Mouse (Mus musculus) kidney, embryonic 16.5 days (tissue): ENCODE measurements at regions not wholly inside any gene's neighbourhood (a gene's known extent, or its start where the extent isn't known, plus 50 kb on each side); places are given as distances from the start of the nearest gene placed in this dataset.

Experiments used
- ATAC-seq: fragments of 200-750 bp; cut with Nextera tagmentation; 2 replicates; pipeline ENCODE4 v1.8.0; 2017; ENCODE audit warnings: moderate TSS enrichment; ENCODE audit not compliant: low FRiP score, low TSS enrichment
- H3K27ac ChIP-seq: fragments of 300-500 bp; sonication (generic); 2 replicates; pipeline ENCODE4 v1.5.1; 2014; ENCODE audit warnings: low read length
- H3K27me3 ChIP-seq: fragments of 300-500 bp; sonication (generic); 2 replicates; pipeline ENCODE4 v1.6.1; 2014; ENCODE audit warnings: low read length, control low read depth, mixed read lengths; ENCODE audit not compliant: insufficient read depth
- H3K36me3 ChIP-seq: fragments of 300-500 bp; sonication (generic); 2 replicates; pipeline ENCODE4 v1.6.1; 2014; ENCODE audit warnings: low read length, control low read depth, mixed read lengths; ENCODE audit not compliant: insufficient read depth
- H3K4me1 ChIP-seq: fragments of 300-500 bp; sonication (generic); 2 replicates; pipeline ENCODE4 v1.6.1; 2014; ENCODE audit warnings: low read length, control low read depth, mixed read lengths; ENCODE audit not compliant: insufficient read depth
- H3K4me2 ChIP-seq: fragments of 300-500 bp; sonication (generic); replicated peaks from 2 replicates; pipeline ENCODE4 v1.6.1; 2014; ENCODE audit warnings: low read depth, low read length
- H3K4me3 ChIP-seq: fragments of 300-500 bp; sonication (generic); 2 replicates; pipeline ENCODE4 v1.5.1; 2014; ENCODE audit warnings: mild to moderate bottlenecking, low read length
- H3K9ac ChIP-seq: fragments of 300-500 bp; sonication (generic); replicated peaks from 2 replicates; pipeline ENCODE4 v1.6.1; 2014; ENCODE audit warnings: low read length
- H3K9me3 ChIP-seq: fragments of 300-500 bp; sonication (generic); 2 replicates; pipeline ENCODE4 v1.6.1; 2016; ENCODE audit warnings: low read length, control low read depth
- WGBS: fragments of 180-500 bp; shearing (Covaris S2); extraction: QIAGEN DNeasy Blood & Tissue Kit; methylation state at CpG from one replicate; pipeline ENCODE4 v1.1.7; 2014; 5-methylcytosine and 5-hydroxymethylcytosine counted together

- H3K9me3 ChIP-seq: peaks cover 4% of the 10 kb centered on the region; the same call in 1 of the 2 replicates
- 33% methylated on average over 8 of the region's 8 CpGs for WGBS
- peaks cover 7% of the 10 kb centered on the region; the same call in 1 of the 2 replicates for H3K4me1 ChIP-seq
- no peaks in the 10 kb centered on the region for H3K36me3 ChIP-seq
- no peak overlapping the region for H3K9ac ChIP-seq
- H3K27ac ChIP-seq: peak overlapping the region; percentile 45; the same call in 1 of the 2 replicates
- H3K27me3 ChIP-seq: no peaks in the 10 kb centered on the region
- no peak overlapping the region for H3K4me3 ChIP-seq
- H3K4me2 ChIP-seq: 0 out of 2 replicates have a peak overlapping the region, but pooled peaks have one; percentile 14
- ATAC-seq: peak; percentile 63; the same call in 1 of the 2 replicates
Measured at GRCm38 (mm10) chr14:106364767-106365623, 259.0 kb downstream of the Trim52 start.

GRCm38 (mm10) chr14:106365624-106366118 is 259.7 kb downstream of the Trim52 start:
- no peak overlapping the region for H3K4me3 ChIP-seq
- H3K27ac ChIP-seq: no peak overlapping the region
- H3K4me1 ChIP-seq: peaks cover 7% of the 10 kb centered on the region; the same call in 1 of the 2 replicates
- 42% methylated on average over 3 of the region's 3 CpGs for WGBS
- no peaks in the 10 kb centered on the region for H3K27me3 ChIP-seq
- no peak overlapping the region for H3K9ac ChIP-seq
- H3K36me3 ChIP-seq: no peaks in the 10 kb centered on the region
- no peak for ATAC-seq
- no peak overlapping the region for H3K4me2 ChIP-seq
- H3K9me3 ChIP-seq: no peaks in the 10 kb centered on the region

- Histone ChIP-seq H3K9me3 (no peaks in the 10 kb centered on the region), H3K9ac (no peak overlapping the region), H3K4me2 (no peak overlapping the region), H3K4me3 (no peak overlapping the region), H3K4me1 (no peaks in the 10 kb centered on the region), H3K27ac (no peak overlapping the region), H3K36me3 (no peaks in the 10 kb centered on the region), H3K27me3 (no peaks in the 10 kb centered on the region)
- WGBS: 32% methylated on average over 1 of the region's 1 CpGs
- ATAC-seq: peak; percentile 31; the same call in 1 of the 2 replicates
Measured at GRCm38 (mm10) chr14:106373451-106373850, 267.5 kb downstream of the Trim52 start.

- Histone ChIP-seq H3K4me3 (no peak overlapping the region), H3K36me3 (no peaks in the 10 kb centered on the region), H3K9ac (no peak overlapping the region), H3K4me1 (0 out of 2 replicates have a peak, but pooled peaks cover 3% of the 10 kb centered on the region), H3K27ac (no peak overlapping the region), H3K27me3 (no peaks in the 10 kb centered on the region), H3K9me3 (no peaks in the 10 kb centered on the region), H3K4me2 (no peak overlapping the region)
- ATAC-seq: peak; percentile 27; the same call in 1 of the 2 replicates
- 60% methylated on average over 4 of the region's 4 CpGs for WGBS
Measured at GRCm38 (mm10) chr14:106379645-106380044, 273.6 kb downstream of the Trim52 start.

- Histone ChIP-seq H3K4me3 (no peak overlapping the region), H3K9me3 (0 out of 2 replicates have a peak, but pooled peaks cover 3% of the 10 kb centered on the region), H3K27me3 (no peaks in the 10 kb centered on the region), H3K36me3 (no peaks in the 10 kb centered on the region), H3K9ac (no peak overlapping the region), H3K4me1 (no peaks in the 10 kb centered on the region), H3K4me2 (no peak overlapping the region), H3K27ac (no peak overlapping the region)
- no peak for ATAC-seq
- WGBS: 77% methylated on average over 3 of the region's 3 CpGs
Measured at GRCm38 (mm10) chr14:106387671-106388070, 281.7 kb downstream of the Trim52 start.

- 68% methylated on average over 9 of the region's 9 CpGs for WGBS
- Histone ChIP-seq H3K4me3 (no peak overlapping the region), H3K4me2 (no peak overlapping the region), H3K9ac (no peak overlapping the region), H3K27ac (no peak overlapping the region), H3K9me3 (0 out of 2 replicates have a peak, but pooled peaks cover 3% of the 10 kb centered on the region), H3K36me3 (no peaks in the 10 kb centered on the region), H3K4me1 (no peaks in the 10 kb centered on the region), H3K27me3 (no peaks in the 10 kb centered on the region)
- no peak for ATAC-seq
Measured at GRCm38 (mm10) chr14:106390546-106390945, 284.5 kb downstream of the Trim52 start.

- no peaks in the 10 kb centered on the region for H3K4me1 ChIP-seq
- H3K36me3 ChIP-seq: no peaks in the 10 kb centered on the region
- no peaks in the 10 kb centered on the region for H3K27me3 ChIP-seq
- ATAC-seq: peak; percentile 86; the same call in 1 of the 2 replicates
- no peak overlapping the region for H3K27ac ChIP-seq
- no peak overlapping the region for H3K4me2 ChIP-seq
- no peak overlapping the region for H3K4me3 ChIP-seq
- H3K9ac ChIP-seq: no peak overlapping the region
- WGBS: 30% methylated on average over 4 of the region's 4 CpGs
- no peaks in the 10 kb centered on the region for H3K9me3 ChIP-seq
Measured at GRCm38 (mm10) chr14:106393978-106394377, 288.0 kb downstream of the Trim52 start.

GRCm38 (mm10) chr14:106412917-106413558 is 307.0 kb downstream of the Trim52 start:
- no peak overlapping the region for H3K9ac ChIP-seq
- no peaks in the 10 kb centered on the region for H3K4me1 ChIP-seq
- no peak overlapping the region for H3K4me3 ChIP-seq
- no peaks in the 10 kb centered on the region for H3K9me3 ChIP-seq
- H3K27me3 ChIP-seq: no peaks in the 10 kb centered on the region
- 85% methylated on average over 2 of the region's 2 CpGs for WGBS
- no peak overlapping the region for H3K27ac ChIP-seq
- H3K4me2 ChIP-seq: no peak overlapping the region
- H3K36me3 ChIP-seq: no peaks in the 10 kb centered on the region
- ATAC-seq: no peak

- Histone ChIP-seq H3K27ac (no peak overlapping the region), H3K4me3 (no peak overlapping the region), H3K9me3 (no peaks in the 10 kb centered on the region), H3K27me3 (no peaks in the 10 kb centered on the region), H3K4me2 (no peak overlapping the region), H3K36me3 (no peaks in the 10 kb centered on the region), H3K9ac (no peak overlapping the region), H3K4me1 (0 out of 2 replicates have a peak, but pooled peaks cover 3% of the 10 kb centered on the region)
- WGBS: 46% methylated on average over 4 of the region's 4 CpGs
- no peak for ATAC-seq
Measured at GRCm38 (mm10) chr14:106424714-106425113, 318.7 kb downstream of the Trim52 start.
